Mouse (Mus musculus) T-cell, adult 2 months (primary cell): ENCODE data around the gene Gnat1.
A peak's percentile ranks its signal among the peaks of the same experiment; 100 is the strongest.

ENCODE experiments used
- DNase-seq: peaks from one replicate; pipeline ENCODE4 v3.0.0; 2022; ENCODE audit warnings: low spot score

Gnat1 gene

DNA sequence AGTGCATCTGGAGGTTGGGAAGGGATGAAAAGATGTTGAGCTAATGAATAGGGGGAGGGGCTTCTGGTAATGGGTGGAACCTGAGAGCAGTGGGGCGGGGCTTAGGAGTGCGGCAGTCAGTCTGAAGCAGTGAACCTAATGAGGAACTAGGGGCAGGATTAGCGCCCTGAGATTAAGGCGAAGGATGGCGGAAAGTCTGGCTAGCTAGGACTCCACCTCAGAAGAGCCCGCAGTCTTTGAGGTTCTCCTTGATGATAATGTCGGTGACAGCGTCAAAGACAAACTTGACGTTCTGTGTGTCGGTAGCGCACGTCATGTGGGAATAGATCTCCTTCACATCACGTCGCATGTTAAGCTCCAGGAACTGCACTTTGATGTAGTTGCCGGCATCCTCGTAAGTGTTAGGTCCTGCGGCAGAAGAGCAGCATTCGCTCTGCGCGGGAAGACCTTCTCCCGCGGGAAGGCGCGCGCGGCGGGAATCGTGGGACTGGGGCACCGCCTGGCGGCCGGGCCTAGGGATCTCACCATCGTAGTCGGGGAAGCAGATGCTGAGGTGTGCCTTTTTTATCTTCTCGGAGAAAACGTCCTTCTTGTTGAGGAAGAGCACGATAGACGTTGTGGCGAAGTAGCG is 3.7 kb downstream of the Gnat1 start:
- DNase-seq = peak; percentile 75

DNA sequence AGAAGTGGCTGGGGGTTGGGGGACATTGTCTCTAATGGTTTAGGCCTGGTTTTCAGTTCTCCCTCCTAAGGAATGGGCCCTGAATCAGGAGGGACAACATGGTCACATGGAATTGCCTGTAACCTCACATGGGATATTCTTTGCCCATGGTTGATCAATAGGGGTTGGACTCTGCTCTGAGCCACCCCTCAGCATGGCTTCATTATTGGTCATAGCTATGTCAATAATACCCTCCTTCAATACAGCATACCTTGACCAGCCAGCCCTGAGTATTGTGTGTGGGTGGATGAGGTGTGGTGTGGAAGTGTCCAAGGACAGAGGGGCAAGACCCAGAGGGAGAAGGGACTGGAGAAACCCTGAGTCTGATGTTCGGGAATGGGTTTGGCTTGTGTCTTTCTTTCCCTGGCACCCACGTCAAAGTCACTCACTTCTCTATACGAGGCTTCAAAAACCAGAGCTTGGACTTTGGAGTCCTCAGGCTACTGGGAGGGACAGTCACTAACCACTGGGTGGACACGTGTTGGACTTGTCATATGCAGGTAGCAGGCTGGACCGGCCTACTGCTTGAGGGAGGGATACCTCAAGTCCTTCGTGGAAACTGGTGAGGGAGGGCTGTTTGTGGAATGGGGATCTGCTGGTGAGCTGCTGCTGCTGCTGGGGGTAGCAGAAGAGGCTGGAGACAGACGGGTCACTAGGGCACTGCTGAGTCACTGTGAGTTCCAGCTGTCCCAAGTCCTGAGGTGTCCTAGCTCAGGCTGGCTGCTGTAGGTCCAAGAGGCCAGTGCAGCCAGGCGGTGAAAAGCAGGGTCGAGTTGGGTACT is 4.7 kb downstream of the Gnat1 start:
- DNase-seq = no peak

DNA sequence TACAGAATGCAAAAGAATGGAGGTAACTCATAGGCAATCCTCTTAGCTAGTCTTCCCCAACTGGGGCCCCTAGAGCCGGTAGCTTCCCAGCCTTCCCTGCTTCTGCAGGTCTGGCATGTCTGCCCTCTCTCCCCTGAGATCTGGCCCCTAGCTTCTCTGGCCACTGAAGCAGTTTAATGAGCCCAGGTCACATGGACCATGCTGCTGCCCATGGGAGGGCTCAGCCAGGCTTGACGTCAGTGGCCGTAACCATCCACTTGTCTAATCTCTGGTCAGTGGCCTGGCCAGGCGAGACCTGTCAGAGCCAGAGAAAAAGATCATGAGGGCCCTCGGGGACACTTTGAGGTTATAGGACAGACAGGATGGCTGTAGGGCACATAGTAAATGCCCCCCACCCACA is 9.3 kb downstream of the Gnat1 start:
- DNase-seq = no peak

- DNase-seq = no peak
These were observed 10.0 kb downstream of the Gnat1 start, which contains the start of gene Slc38a3 for GRCm38 (mm10) chr9:107669480-107669945. Gene Slc38a3 (minus strand): TSS chr9:107669530.

DNA sequence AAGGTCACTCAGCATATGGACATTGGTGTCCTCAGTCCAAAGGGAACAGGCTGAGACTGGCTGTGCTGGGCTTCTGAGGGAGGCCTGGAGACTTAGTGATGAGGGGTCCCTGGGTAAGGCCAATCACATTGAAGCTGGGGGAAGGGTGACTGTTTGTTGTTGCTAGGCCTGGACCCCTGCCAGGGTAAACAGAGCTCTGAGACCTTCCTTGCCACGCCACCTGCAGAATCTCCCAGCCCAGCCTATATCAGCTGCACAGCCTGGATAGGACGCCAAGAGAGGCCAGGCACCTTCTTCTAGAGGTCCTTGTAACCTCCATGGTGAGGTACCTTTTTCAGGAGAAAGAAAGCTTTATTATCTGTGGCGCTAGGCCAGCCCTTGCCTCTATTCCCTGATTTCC is 10.6 kb downstream of the Gnat1 start:
- DNase-seq = no peak

GRCm38 (mm10) chr9:107668011-107668410 is 11.5 kb downstream of the Gnat1 start:
- DNase-seq = no peak

- DNase-seq = no peak
These were observed 12.3 kb downstream of the Gnat1 start for GRCm38 (mm10) chr9:107667219-107667618.

GRCm38 (mm10) chr9:107666751-107667205 is 12.7 kb downstream of the Gnat1 start:
- DNase-seq = no peak

GRCm38 (mm10) chr9:107665308-107665707 is 14.2 kb downstream of the Gnat1 start:
- no peak for DNase-seq

DNA sequence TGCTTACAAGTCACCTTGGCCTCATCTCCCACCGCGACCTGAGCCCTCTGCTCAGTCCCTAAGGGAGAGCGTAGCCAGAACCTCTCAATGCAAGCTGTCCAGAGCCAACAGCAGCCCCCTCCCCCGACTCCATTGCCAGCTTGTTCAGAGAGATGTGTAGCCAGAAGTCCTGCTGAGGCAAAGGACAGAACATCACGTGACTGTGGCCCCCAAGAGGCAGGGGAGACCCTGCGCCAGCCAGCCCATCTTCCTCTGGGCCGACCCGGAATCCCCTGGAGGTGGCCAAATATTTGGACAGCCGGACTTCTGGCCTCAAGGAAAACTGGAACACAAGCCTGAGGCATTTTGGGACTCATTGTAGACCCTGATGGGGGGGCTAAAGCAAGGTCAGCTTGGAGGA is 16.0 kb downstream of the Gnat1 start:
- DNase-seq = no peak

DNA sequence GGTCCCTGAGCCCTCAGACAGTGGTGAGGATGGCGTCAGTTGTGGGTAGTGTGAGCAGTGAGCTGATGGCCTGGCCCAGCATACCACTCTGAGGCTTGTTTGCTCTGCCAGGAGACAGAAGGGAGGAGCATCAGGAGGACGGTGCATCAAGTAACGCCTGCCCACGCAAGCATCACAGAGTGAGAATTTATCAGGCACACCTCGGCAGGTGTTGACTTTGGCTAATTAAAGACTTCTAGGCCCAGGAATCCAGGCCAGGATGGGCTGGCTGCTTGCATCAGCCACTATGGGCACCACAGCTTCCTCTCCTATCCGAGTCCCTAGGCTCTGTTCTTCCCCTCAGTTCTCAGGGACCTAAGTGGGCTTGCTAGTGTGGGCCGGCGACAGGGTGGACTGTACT is 17.2 kb downstream of the Gnat1 start:
- no peak for DNase-seq

- DNase-seq = no peak
These were observed 18.7 kb downstream of the Gnat1 start for GRCm38 (mm10) chr9:107660777-107661176.

- no peak for DNase-seq
These were observed 19.6 kb downstream of the Gnat1 start for GRCm38 (mm10) chr9:107659961-107660360.

DNA sequence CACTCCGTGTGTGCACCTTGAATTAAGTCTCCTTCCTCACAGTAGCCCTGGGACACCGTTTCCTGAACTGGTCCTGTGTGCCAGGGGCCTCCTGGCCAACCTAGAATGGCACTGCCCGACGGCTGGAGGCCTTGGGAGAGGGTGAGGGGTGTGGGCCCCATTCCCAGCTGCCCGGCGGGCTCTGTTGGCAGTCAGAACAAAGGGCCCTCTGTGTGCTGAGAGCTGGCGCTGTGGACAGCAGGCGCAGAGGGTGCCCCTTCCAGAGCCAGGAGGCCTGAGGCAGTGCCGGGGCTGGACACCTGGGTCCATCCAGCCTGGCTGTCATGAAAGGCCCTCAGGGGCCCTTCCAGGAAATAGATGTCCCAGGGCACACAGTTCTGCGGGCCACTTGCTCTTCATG is 20.0 kb downstream of the Gnat1 start:
- no peak for DNase-seq

DNA sequence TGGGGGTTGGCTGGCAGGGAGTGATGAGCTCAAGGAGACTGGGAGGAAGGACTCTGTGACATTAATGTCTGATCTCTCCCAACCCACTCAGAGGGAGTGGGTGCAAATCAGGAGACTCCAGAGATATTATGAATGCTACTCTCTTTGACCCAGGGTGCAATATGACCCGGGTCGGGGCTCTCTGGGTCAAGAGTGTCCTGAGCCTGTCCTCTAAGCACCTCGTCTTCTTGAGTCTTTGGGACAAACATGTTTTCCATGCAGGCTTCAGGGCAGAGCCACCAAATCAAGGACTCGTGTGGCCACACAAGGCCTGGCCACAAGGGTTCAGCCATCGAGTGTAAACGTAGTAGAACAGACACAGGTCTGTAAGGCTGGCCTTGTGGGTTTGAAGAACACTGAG is 21.4 kb downstream of the Gnat1 start:
- no peak for DNase-seq

DNA sequence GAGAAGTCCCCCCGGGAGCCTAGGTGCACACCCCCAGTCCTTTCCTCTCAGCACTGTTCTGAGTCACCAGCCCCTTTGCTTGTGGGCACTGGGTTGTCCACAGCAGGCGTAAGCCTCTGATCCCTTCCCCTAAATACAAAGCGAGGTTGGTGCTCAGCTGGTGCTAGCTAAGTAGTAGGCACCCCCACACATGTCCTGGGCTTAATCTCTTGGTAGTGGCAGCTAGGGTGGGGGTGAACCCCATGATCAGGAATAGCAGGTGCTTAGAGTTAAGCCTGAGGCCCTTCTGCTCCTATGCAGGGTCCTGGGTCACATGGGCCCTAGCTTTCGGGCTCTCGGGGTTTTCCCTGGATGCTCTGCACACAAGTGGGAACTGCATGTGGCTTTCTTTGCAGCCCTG is 22.4 kb downstream of the Gnat1 start:
- no peak for DNase-seq

DNA sequence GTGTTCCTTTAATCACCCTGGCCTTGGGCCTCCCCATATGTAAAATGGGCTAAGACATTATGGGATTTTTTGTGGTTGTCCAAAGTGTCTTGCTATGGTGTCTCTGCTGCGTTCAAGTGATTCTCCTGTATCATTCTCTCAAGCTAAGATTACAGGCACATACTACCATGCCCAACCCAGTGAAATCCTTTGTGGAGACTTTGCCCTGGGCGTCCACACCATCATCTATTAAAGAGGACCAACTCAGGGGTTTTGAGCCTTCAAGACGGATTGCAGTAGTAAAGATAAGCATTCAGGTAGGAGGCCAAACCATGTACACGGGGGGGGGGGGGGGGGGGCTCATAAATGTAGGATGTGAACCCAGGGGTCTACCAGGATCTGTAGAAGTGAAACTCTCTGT is 24.9 kb downstream of the Gnat1 start:
- no peak for DNase-seq

- DNase-seq = no peak
These were observed 26.0 kb downstream of the Gnat1 start for GRCm38 (mm10) chr9:107653474-107653873.

- DNase-seq = no peak
These were observed 28.6 kb downstream of the Gnat1 start for GRCm38 (mm10) chr9:107650708-107651481.

- no peak for DNase-seq
These were observed 29.3 kb downstream of the Gnat1 start for GRCm38 (mm10) chr9:107650225-107650624.

GRCm38 (mm10) chr9:107648767-107649166 is 30.7 kb downstream of the Gnat1 start:
- no peak for DNase-seq

- no peak for DNase-seq
These were observed 32.5 kb downstream of the Gnat1 start for GRCm38 (mm10) chr9:107646975-107647374.

- peak; percentile 73 for DNase-seq
These were observed 33.9 kb downstream of the Gnat1 start for GRCm38 (mm10) chr9:107645577-107645976.
